Mouse (Mus musculus) liver, embryonic 16.5 days (tissue): ENCODE measurements around the gene Birc5. TPM values are rescaled to one million over a fixed set of nuclear protein-coding genes. Genes with fewer than 3 reads are reported as not detected.

Source experiments
- ATAC-seq: fragments of 200-750 bp; cut with Nextera tagmentation; 2 replicates; pipeline ENCODE4 v1.8.0; 2017; ENCODE audit warnings: low read depth, mild to moderate bottlenecking, moderate number of reproducible peaks, moderate library complexity
- H3K27ac ChIP-seq: fragments of 300-500 bp; sonication (generic); 2 replicates; pipeline ENCODE4 v1.5.1; 2014; ENCODE audit warnings: mild to moderate bottlenecking, low read length
- H3K27me3 ChIP-seq: fragments of 300-500 bp; sonication (generic); 2 replicates; pipeline ENCODE4 v1.6.1; 2014; ENCODE audit warnings: low read depth, low read length, mixed read lengths; ENCODE audit not compliant: control insufficient read depth, insufficient read depth
- H3K36me3 ChIP-seq: fragments of 300-500 bp; sonication (generic); 2 replicates; pipeline ENCODE4 v1.6.1; 2014; ENCODE audit warnings: mild to moderate bottlenecking; ENCODE audit not compliant: control insufficient read depth, insufficient read depth
- H3K4me1 ChIP-seq: fragments of 300-500 bp; sonication (generic); 2 replicates; pipeline ENCODE4 v1.6.1; 2014; ENCODE audit warnings: low read depth, low read length, mixed read lengths; ENCODE audit not compliant: control insufficient read depth
- H3K4me2 ChIP-seq: fragments of 300-500 bp; sonication (generic); 2 replicates; pipeline ENCODE4 v1.6.1; 2014; ENCODE audit warnings: low read depth, low read length, mixed read lengths
- H3K4me3 ChIP-seq: fragments of 300-500 bp; sonication (generic); 2 replicates; pipeline ENCODE4 v1.5.1; 2014; ENCODE audit warnings: low read depth, mild to moderate bottlenecking, low read length
- H3K9ac ChIP-seq: fragments of 300-500 bp; sonication (generic); 2 replicates; pipeline ENCODE4 v1.6.1; 2014; ENCODE audit warnings: low read depth, low read length
- H3K9me3 ChIP-seq: fragments of 300-500 bp; sonication (generic); replicated peaks from 2 replicates; pipeline ENCODE4 v1.6.1; 2016; ENCODE audit warnings: low read length; ENCODE audit not compliant: control insufficient read depth
- WGBS: fragments of 180-500 bp; shearing (Covaris S2); extraction: QIAGEN DNeasy Blood & Tissue Kit; methylation state at CpG from one replicate; pipeline ENCODE4 v1.1.7; 2014; ENCODE audit not compliant: insufficient replicate concordance; 5-methylcytosine and 5-hydroxymethylcytosine counted together
- polyA plus RNA-seq: library from polyadenylated mRNA; unstranded; fragments of >200 nt; fragmentation: Nextera tagmentation; extraction: Ambion mirVana; gene quantifications from 2 replicates; pipeline ENCODE4 v1.2.1, GENCODE M21; 2015

Gene Birc5
- polyA plus RNA-seq, 1 experiment from 2014 or later = 298 TPM

DNA sequence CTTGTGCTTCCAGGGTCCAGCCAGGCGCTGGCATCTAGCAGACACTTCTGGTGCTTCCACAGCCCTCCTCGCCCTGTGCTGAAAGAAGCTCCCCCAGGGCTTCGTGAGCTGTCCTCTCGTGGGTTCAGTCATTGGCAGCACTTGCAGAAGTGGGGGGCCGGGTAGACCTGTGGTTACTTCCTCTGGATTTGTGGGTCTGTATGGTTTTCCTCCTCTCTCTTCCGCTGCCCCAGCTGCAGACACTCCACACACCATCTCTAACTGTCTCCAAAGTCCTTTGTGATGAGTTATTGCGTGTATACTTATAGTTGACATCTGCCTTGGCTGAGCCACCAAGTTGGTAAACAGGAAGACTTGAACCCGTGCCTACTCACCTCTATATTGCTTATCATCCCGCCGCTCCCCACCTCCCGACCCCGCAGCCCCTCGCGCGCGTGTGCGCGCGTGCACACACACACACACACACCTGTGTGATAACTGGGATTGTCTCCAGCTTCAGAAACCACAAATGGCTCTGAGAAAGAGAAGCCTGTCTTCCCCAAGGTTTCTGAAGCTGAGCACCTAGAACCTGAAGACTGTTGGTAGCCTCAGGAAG is 42.6 kb downstream of the Birc5 start:
- H3K9ac ChIP-seq = no peak overlapping the region
- H3K27ac ChIP-seq = no peak overlapping the region
- no peaks in the 10 kb centered on the region for H3K9me3 ChIP-seq
- no peak overlapping the region for H3K4me3 ChIP-seq
- H3K4me1 ChIP-seq = peaks cover 11% of the 10 kb centered on the region
- 66% methylated on average over 19 of the region's 19 CpGs for WGBS
- no peak overlapping the region for H3K4me2 ChIP-seq
- no peaks in the 10 kb centered on the region for H3K36me3 ChIP-seq
- H3K27me3 ChIP-seq = peaks cover 2% of the 10 kb centered on the region
- ATAC-seq = no peak

DNA sequence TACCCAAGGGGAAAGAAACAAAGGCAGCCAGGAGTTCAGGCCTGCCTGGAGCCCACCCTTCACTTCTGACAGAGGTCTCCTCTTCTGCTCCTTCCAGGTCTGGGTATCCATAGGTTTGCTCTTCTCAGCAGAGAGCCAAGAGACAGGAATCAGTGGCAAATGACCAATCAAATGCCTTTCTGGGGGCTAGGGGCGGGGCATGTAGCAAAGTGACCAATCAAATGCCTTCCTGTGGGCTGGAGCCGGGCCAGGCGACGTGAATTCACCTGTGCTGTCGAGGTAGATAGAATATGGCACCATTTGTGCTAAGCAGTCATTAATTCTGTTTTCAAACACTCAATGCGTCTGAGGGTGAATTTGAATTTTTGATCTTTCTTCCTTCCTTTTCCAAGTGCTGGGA is 43.1 kb downstream of the Birc5 start:
- ATAC-seq = no peak
- Histone ChIP-seq H3K36me3 (no peaks in the 10 kb centered on the region), H3K9ac (no peak overlapping the region), H3K9me3 (no peaks in the 10 kb centered on the region), H3K27ac (no peak overlapping the region), H3K27me3 (peaks cover 2% of the 10 kb centered on the region), H3K4me2 (no peak overlapping the region), H3K4me3 (no peak overlapping the region), H3K4me1 (peaks cover 8% of the 10 kb centered on the region)
- WGBS = 57% methylated on average over 6 of the region's 6 CpGs

DNA sequence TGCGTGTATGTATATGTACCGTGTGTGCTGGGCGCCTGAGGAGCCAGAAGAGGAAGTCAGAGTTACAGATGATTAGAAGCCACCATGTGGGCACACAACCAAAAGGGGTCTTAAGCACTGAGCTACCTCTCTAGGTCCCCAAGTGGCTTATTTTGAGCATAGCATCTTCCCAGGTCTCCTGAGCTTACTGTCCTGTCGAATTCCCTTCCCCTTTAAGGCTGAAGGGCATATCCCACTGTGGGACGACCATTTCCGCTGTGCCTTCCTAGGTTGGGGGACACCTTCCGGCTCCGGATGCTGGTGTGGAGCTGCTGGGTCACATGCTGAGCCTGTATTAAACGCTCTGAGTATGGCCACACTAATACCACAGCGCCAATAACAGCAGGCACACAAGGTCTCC is 45.6 kb downstream of the Birc5 start:
- H3K4me1 ChIP-seq = peaks cover 4% of the 10 kb centered on the region
- no peaks in the 10 kb centered on the region for H3K9me3 ChIP-seq
- no peaks in the 10 kb centered on the region; the same call in none of the 2 replicates for H3K27me3 ChIP-seq
- H3K36me3 ChIP-seq = no peaks in the 10 kb centered on the region
- no peak overlapping the region for H3K4me3 ChIP-seq
- no peak overlapping the region for H3K4me2 ChIP-seq
- no peak overlapping the region for H3K9ac ChIP-seq
- H3K27ac ChIP-seq = no peak overlapping the region
- no peak for ATAC-seq
- WGBS = 34% methylated on average over 10 of the region's 10 CpGs

DNA sequence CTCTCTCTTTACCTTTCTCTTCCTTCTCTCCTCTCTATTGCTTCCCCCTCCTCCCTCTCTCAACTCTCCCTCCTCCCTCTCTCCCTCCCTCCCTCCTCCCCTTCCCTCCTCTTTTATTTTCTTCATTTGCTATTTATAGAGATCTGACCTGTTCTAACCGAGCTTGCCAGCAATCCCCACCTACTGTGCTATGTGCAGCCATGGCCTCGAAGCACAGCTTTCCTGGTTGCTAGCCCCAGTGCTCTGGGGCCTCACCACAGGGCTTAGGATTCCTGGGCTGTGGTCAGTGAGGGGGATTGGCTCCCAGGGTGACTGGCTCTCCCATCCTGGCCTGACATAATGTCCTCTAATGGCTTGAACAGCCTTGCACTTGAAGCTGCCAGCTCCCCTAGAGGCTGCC is 47.5 kb downstream of the Birc5 start:
- no peak overlapping the region for H3K4me2 ChIP-seq
- ATAC-seq = no peak
- no peaks in the 10 kb centered on the region for H3K36me3 ChIP-seq
- no peaks in the 10 kb centered on the region; the same call in 1 of the 2 replicates for H3K9me3 ChIP-seq
- H3K4me1 ChIP-seq = no peaks in the 10 kb centered on the region
- H3K27ac ChIP-seq = no peak overlapping the region
- no peak overlapping the region for H3K9ac ChIP-seq
- 23% methylated on average over 2 of the region's 2 CpGs for WGBS
- no peak overlapping the region for H3K4me3 ChIP-seq
- H3K27me3 ChIP-seq = no peaks in the 10 kb centered on the region

DNA sequence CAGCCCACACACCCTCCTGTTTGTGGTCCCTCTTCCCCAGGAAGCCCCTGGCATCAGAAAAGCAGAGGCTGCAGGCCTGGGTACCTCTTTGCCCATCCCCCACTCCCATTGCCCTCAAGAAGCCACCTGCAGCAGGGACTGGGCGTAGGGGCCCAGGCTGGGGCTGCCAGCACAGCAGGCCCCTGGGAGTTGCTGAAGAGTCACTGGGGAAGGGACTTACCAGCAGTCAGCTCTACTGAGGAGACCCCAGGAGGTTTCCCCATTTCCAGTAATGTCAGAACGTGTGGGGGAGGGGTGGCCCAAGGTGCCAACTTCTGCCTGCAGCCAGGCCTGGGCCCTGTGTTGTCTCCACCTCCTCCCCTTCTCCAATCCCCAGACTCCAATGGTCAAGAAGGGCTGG is 53.2 kb downstream of the Birc5 start:
- Histone ChIP-seq H3K36me3 (no peaks in the 10 kb centered on the region), H3K4me3 (no peak overlapping the region), H3K4me2 (no peak overlapping the region), H3K9me3 (no peaks in the 10 kb centered on the region; the same call in 1 of the 2 replicates), H3K27me3 (no peaks in the 10 kb centered on the region), H3K27ac (no peak overlapping the region), H3K9ac (no peak overlapping the region), H3K4me1 (no peaks in the 10 kb centered on the region)
- no peak for ATAC-seq
- WGBS = 47% methylated on average over 2 of the region's 2 CpGs

DNA sequence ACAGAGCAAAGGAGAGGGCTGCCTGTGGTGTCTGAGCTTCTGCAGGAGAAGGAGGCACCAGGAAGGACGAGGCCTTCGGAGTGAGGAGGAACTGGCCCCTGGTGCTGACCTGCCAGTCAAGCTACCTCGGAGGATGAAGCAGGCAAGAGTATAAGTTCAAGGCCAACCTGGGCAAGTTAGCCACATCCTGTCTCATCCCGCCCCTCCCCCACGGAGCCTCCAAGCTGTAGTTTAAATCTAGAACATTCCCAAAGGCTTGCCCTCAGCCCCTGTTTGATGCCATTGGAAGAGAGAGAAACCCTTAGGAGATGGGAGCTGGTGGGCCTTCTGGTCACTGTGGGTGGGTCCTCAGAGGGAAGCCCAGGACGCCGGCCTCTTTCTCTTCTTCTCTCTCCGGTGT is 55.4 kb downstream of the Birc5 start:
- no peak for ATAC-seq
- H3K4me2 ChIP-seq = no peak overlapping the region
- WGBS = 59% methylated on average over 8 of the region's 8 CpGs
- H3K4me1 ChIP-seq = no peaks in the 10 kb centered on the region
- H3K36me3 ChIP-seq = no peaks in the 10 kb centered on the region
- no peak overlapping the region for H3K9ac ChIP-seq
- no peak overlapping the region for H3K4me3 ChIP-seq
- H3K9me3 ChIP-seq = no peaks in the 10 kb centered on the region; the same call in 1 of the 2 replicates
- no peak overlapping the region for H3K27ac ChIP-seq
- no peaks in the 10 kb centered on the region for H3K27me3 ChIP-seq

Other genes starting within 250 kb of the Birc5 start
- gene Tnrc6c, start 195.0 kb upstream of the Birc5 start, polyA plus RNA-seq = 2.1 and 2.4 TPM in 2 replicates
- gene Tmc8, start 67.2 kb upstream of the Birc5 start, polyA plus RNA-seq = 16.0 and 16.3 TPM in 2 replicates
- 45.6 and 46.2 TPM in 2 replicates for gene Tmc6, start 67.1 kb upstream of the Birc5 start, polyA plus RNA-seq
- gene 6030468B19Rik, start 51.6 kb upstream of the Birc5 start, polyA plus RNA-seq = 74.2 and 77.0 TPM in 2 replicates
- gene Gm20708, start 39.6 kb upstream of the Birc5 start, polyA plus RNA-seq = 0.38 and 0.64 TPM in 2 replicates
- gene Syngr2, start 39.6 kb upstream of the Birc5 start, polyA plus RNA-seq = 48.6 and 55.5 TPM in 2 replicates
- gene Afmid, start 23.3 kb upstream of the Birc5 start, polyA plus RNA-seq = 14.6 and 15.4 TPM in 2 replicates
- gene Tk1, start 23.2 kb upstream of the Birc5 start, polyA plus RNA-seq = 120 and 127 TPM in 2 replicates
- gene Tmem235, start 11.5 kb downstream of the Birc5 start, polyA plus RNA-seq = not detected in 2 replicates
- gene Tha1, start 24.2 kb downstream of the Birc5 start, polyA plus RNA-seq = 1.3 and 2.6 TPM in 2 replicates
- gene Socs3, start 120.8 kb downstream of the Birc5 start, polyA plus RNA-seq = 6.1 and 6.7 TPM in 2 replicates
- gene Pgs1, start 137.0 kb downstream of the Birc5 start, polyA plus RNA-seq = 13.5 and 13.7 TPM in 2 replicates